Mouse (Mus musculus): ENCODE measurements around the gene Adamts13.

The Adamts13 gene

DNA sequence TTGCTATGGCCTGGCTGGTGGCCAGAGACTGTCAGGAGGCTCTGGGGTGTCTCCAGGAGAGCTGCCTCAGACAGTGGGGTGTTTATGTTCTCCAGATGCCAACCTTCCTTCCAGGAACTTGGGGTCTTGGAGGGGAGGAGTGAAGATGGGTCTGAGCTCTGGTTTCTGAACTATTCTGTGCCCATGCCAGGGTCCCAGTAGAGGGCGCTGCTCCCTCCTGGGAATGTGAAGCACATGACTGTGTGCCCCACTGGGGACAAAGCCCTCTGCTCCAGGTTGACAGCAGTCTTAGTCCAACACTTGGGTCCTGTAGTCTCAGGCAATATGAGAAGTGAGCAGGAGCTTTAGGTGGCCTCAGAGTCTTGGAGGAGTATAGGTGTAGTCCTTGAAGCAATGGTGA is 66.1 kb downstream of the Adamts13 start:
- DNase-seq: no peak

DNA sequence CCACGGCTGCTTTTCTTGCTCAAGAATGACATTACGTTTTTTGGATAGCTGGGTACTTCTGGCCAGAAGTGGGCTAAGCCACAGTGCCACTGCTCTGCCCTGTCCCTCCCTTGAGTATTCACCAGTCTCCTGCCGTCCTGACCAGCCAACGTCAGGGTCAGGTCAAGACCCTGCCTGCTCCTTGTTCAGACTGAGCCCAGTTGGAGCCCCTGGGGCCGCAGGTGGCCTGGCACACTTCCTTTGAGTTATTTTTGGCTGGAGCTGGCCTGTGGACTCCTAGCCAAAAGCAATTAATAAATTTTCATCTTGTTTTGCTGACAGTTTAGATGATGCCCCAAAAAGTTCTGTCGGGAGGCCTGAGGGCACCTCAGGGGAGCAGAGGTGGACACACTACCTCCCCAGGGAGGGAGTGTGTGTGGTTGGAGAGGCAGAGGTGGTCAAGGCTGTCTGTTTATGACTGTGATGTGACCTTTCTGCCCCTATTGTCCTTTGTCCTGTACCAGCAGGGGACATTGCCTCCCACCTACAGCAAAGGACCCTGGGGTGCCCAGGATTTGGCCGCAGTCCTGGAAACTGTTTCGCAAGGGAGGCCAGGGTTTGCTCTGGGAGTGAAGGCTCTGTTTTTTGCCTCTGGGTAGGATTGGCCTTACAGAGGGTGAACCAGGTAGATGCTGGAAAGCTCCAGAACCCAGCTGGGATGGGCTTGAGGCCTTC is 69.1 kb downstream of the Adamts13 start:
- DNase-seq: no peak

DNA sequence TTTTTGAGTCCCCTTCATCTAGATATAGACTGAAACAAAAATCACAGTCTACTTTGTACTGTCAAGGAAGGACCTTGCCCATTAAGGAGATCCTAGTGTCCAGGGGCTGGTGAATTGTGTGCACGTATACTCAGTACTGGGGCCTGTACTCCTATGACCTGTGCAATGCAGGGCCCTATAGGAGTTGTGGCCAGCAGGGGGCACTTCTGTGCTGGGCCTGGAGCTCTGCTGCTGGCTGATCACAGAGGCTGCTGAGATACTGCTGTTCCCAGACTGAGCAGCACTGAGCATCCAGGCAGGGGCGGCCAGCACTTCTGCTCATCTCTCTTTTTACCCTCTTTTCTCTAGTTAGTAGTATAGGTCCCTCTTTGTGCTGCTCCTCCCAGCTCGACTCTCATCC is 70.2 kb downstream of the Adamts13 start:
- peak; percentile 80 for DNase-seq

DNA sequence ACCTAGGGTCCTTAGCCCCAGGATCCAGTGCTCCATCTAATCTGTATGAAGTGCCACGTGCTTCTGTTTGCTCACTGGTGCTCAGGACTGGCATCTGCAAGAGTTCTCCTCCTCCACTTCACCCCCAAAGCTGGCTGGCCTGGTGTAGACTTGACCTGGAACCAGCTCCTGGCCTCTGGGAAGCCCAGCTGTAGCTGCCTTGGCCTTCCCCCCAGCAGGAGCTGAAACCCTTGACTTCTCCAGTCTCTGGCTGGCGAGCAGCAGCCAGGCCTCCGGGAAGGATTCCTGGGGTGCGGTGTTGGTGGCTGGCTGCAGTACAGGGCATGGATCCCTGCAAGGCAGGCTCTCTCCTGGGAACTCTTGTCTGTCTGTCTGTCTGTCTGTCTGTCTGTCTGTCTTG is 71.0 kb downstream of the Adamts13 start:
- DNase-seq: no peak

DNA sequence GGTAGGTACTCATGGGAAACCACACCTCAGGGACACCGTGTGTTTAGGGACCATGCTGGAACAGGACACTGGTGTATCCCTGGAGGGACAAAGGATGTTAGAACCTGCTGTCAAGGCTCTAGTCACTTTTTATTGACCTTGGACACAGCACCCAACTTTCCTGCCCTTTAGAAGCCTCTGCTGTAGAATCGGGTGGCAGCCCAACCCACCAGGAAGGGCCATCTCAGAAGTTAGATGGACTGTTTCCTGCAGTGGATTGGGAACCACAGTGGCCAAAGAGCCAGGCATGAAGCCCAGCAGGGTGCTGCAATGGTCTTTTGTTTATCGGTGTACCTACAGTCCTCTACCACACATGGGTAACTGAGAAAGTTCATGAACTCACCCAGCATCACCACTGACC is 71.4 kb downstream of the Adamts13 start:
- no peak for DNase-seq

DNA sequence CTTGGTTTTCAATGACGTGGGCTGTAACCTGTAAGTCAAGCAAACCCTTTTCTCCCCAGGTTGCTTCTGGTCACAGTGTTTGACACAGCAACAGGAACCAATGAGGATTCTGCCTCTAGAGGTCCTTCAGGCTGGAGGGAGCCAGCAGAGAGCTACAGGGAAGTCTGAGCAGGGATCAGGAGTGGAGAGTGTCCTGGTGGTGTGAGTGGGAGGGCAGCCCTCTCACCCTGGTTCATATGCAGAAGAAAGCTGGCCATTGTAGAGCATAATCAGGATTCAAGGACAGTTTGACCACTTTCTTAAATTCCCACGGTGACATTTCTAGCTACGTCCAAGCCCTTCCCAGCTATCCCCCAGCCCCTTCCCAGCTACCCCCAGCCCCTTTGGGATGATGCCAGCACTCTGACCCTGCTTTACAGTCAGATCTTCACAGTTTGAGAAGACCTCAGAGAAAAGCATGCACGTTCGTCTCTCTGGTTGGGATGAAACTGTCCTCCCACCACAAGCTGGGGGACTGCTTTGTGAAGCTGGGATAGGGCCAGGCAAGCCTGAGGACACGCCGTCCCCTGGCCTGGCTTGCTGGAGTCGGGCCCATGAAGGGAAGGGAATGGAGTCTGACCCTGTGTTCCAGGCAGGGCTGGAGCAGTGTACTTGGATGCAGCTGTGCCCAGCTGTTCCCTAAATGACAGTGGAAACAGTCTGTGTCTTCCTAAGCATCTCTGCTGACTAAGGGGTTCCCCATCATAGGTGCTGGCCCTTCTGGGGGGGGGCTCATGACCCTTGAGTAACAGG is 73.0 kb downstream of the Adamts13 start:
- no peak for DNase-seq

DNA sequence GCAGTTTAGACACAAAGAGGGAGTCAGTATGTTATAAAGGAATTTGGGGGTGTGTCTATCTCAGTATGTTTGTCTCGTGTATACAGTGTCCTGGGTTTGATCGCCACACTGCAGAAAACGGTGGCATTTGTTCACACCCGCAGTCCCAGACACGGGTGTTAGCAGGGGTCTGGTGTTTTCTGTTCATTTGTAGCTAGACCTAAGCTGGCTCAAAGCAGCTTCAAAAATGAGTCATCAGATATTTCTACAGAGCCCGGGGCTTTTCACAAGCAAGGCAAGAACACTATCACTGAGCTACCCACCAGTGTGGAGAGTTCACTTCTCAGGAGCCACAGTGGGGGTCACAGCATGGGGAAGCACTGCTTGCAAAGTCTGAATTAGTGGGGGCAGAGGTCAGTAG is 76.2 kb downstream of the Adamts13 start:
- no peak for DNase-seq

DNA sequence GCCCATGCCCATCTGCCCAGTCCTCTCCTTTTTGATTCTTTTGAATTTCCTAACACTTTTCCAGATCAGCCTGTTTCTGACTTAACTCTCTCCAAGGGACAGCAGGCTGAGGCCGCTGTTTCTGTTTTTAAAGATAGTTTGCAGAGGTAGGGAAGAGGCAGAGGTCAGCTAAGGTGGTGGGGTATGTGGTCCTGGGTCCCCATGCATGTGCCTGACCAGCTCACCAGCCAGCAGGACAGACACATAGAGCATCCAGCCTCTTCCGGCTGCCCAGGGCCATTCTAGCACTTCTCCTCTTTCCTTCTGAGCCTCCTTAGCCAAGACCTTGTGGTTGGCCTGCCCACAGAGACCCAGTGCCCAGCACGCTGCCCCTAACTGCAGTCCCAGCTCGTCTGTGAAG is 85.0 kb downstream of the Adamts13 start:
- no peak for DNase-seq

DNA sequence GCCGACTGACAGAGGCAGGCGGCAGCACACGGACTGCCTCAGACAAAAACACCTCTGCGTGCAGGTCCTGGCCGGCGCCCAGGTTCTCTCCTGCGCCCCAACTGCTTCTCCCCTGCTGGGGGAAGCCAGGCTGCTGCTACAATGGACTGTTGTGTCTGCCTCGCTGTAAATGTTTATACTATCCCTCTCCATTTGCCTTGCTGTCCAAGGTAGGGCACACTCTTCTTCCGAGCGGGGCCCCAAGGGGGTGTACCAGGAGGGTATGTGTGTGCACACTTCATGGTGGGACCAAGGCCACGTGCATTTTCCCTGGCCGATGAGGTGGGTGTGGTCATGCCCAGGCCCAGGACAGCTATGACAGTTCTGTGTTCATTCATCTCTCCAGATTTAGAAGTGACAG is 85.5 kb downstream of the Adamts13 start:
- DNase-seq: no peak

DNA sequence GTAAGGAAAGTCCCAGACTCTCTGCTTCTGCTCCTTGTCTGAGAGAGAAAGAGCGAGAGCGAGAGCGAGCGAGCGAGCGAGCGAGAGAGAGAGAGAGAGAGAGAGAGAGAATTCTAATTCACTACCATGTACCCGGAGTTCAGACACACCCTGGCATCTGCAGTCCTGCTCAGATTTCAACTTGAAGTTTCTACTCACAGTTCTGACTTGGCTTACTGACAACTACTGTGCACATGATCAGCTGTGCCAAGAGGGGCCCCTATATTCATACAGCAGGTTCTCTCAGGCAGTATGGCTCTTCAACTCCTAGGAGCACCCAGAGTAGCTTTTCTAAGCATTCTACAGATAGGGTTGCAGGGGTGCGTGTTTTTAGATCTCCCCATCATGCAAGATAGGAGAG is 86.0 kb downstream of the Adamts13 start:
- no peak for DNase-seq

Data from cerebellum, adult 9-10 months (tissue).